Mouse (Mus musculus): Measurements from ENCODE around the gene Fblim1.

Gene Fblim1

GRCm38 (mm10) chr4:141539213-141539767 is 66.6 kb downstream of the Fblim1 start:
- no peak for DNase-seq (ENCODE audit: low spot score in 2 of 2)

- DNase-seq (ENCODE audit: low spot score in 2 of 2): peak; percentile 88 to 91
Observed at GRCm38 (mm10) chr4:141538408-141539212, 67.3 kb downstream of the Fblim1 start, which contains the start of gene Spen. TSS of gene Spen (minus strand) at chr4:141538597.

- peak in 1 of 2 experiments; percentile 48 for DNase-seq (ENCODE audit: low spot score in 2 of 2)
Observed at GRCm38 (mm10) chr4:141537706-141538407, 68.0 kb downstream of the Fblim1 start.

- DNase-seq (ENCODE audit: low spot score in 2 of 2): no peak
Observed at GRCm38 (mm10) chr4:141537226-141537610, 68.7 kb downstream of the Fblim1 start.

GRCm38 (mm10) chr4:141536291-141537225 is 69.3 kb downstream of the Fblim1 start:
- peak; percentile 74 to 87 for DNase-seq (ENCODE audit: low spot score in 2 of 2)

GRCm38 (mm10) chr4:141534947-141535680 is 70.8 kb downstream of the Fblim1 start:
- peak in 1 of 2 experiments; percentile 36 for DNase-seq (ENCODE audit: low spot score in 2 of 2)

- DNase-seq (ENCODE audit: low spot score in 2 of 2): no peak
Observed at GRCm38 (mm10) chr4:141530979-141531378, 74.9 kb downstream of the Fblim1 start.

- DNase-seq (ENCODE audit: low spot score in 2 of 2): no peak
Observed at GRCm38 (mm10) chr4:141528938-141529337, 77.0 kb downstream of the Fblim1 start.

- DNase-seq (ENCODE audit: low spot score in 2 of 2): no peak
Observed at GRCm38 (mm10) chr4:141526936-141527650, 78.8 kb downstream of the Fblim1 start.
